In the genomic region with DNA sequence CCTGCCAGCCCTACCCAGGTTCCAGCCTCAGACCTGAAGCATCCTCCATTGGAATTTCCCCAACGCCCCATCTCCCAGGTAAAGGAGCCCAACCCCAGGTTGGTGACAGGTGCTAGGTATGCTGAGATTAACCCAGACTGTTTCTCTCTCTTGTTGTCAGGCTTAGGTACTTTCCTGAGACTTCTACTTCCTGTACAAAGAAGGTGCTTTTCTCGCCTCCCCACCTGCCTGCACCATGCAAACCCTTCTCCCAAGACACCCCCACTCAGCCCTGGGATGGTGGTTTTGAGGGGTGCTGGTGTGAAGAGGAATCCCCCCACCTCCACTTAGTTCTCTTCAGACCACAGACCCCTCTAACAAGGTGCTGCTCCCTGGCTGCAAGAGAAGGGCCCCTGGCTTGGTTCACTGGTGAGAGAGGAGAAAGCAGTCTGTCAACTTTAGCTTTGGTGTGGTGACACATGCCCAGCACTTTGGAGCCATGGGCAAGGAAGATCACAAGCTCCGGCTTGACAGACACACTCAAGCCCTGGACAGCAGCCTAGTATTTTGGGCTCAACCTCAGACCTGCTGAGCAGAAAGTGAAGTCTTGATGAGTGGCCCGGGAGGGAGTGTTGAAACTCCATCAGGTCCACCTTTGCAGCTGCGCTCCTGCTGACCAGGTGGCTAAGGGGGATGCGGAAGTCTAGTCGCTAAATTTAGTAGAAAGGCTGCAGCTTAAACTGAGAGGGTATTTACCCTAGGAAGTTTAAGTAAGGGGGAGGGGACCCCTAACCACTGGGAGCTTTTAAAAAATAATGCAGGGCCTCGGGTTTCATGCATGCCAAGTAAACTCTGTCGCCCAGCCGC, we compare ENCODE assay signal across 7 mouse cellular contexts. TPM values are rescaled to one million over a fixed set of nuclear protein-coding genes. Genes with fewer than 3 reads are reported as not detected.
DNase-seq lines count a peak whose midpoint lies in the region; ATAC-seq and TF ChIP-seq lines count a peak whose summit lies in the region.

No protein-coding gene starts in this region.

- H3K27me3 ChIP-seq in heart, embryonic 13.5 days (replicated peaks) = no peaks in the 10 kb centered on the region
- no peaks in the 10 kb centered on the region for H3K27me3 ChIP-seq in liver, postnatal 0 days (ENCODE audit: insufficient read depth, low read length)

- H3K27ac ChIP-seq in heart, embryonic 13.5 days (replicated peaks) = peak overlapping the region; percentile 96
- H3K27ac ChIP-seq in liver, postnatal 0 days (ENCODE audit: low read depth) = peak overlapping the region; percentile 98

- peak; percentile 64 for DNase-seq in 3T3-L1 (ENCODE audit: low read depth, low spot score)
- DNase-seq in B cell, adult 2 months = peak; percentile 78 to 80
- DNase-seq in liver, postnatal 0 days = no peak
- peak; percentile 60 to 68 for DNase-seq in thymus, postnatal 10 days (ENCODE audit: low spot score in 2 of 2)
- DNase-seq in left cerebral cortex, adult 18-20 months (ENCODE audit: low spot score in 2 of 2) = no peak
- no peak for DNase-seq in frontal cortex, postnatal 10 days (ENCODE audit: low spot score in 2 of 2)

- H3K4me1 ChIP-seq in heart, embryonic 13.5 days = peaks cover 81% of the 10 kb centered on the region
- peaks cover 60% of the 10 kb centered on the region for H3K4me1 ChIP-seq in liver, postnatal 0 days (ENCODE audit: insufficient read depth)

- peak overlapping the region; percentile 67 for H3K4me2 ChIP-seq in heart, embryonic 13.5 days
- peak overlapping the region; percentile 73 for H3K4me2 ChIP-seq in liver, postnatal 0 days (ENCODE audit: low read depth, low read length)

- 25% methylated on average over 10 of the region's 10 CpGs for WGBS in heart, embryonic 13.5 days
- 42% methylated on average over 10 of the region's 10 CpGs for WGBS in liver, postnatal 0 days (ENCODE audit: insufficient replicate concordance)

- no peak for TF ChIP-seq CTCF in liver, postnatal 0 days (IDR thresholded peaks at IDR 0.05; ENCODE audit: low read depth)

- H3K9ac ChIP-seq in heart, embryonic 13.5 days = peak overlapping the region; percentile 81
- peak overlapping the region; percentile 79 for H3K9ac ChIP-seq in liver, postnatal 0 days (replicated peaks)

- H3K36me3 ChIP-seq in heart, embryonic 13.5 days = peaks cover 42% of the 10 kb centered on the region
- H3K36me3 ChIP-seq in liver, postnatal 0 days (replicated peaks; ENCODE audit: insufficient read depth, low read length) = 0 out of 2 replicates have a peak, but pooled peaks cover 3% of the 10 kb centered on the region

- no peak for TF ChIP-seq EP300 in liver, postnatal 0 days (IDR thresholded peaks at IDR 0.05; ENCODE audit: low read depth)

- no peaks in the 10 kb centered on the region for H3K9me3 ChIP-seq in heart, embryonic 13.5 days
- no peaks in the 10 kb centered on the region for H3K9me3 ChIP-seq in liver, postnatal 0 days (ENCODE audit: low read length)

- ATAC-seq in heart, embryonic 13.5 days (ENCODE audit: extremely low read depth, insufficient number of reproducible peaks, low FRiP score, low TSS enrichment) = no peak
- ATAC-seq in liver, postnatal 0 days = no peak

- peak overlapping the region; percentile 31 for H3K4me3 ChIP-seq in heart, embryonic 13.5 days
- H3K4me3 ChIP-seq in liver, postnatal 0 days (ENCODE audit: low read depth, low read length) = peak overlapping the region; percentile 34

RNA-seq across cellular contexts. Expression of gene Mcl1, which starts 14.5 kb away (rescaled TPM):
- 36.0 and 36.2 TPM in 2 replicates for polyA plus RNA-seq in heart, embryonic 13.5 days (2015; fragmentation: Nextera tagmentation; extraction: Ambion mirVana)
- 36.2 and 38.2 TPM in 2 replicates for polyA plus RNA-seq in liver, postnatal 0 days (2015; fragmentation: Nextera tagmentation; extraction: Ambion mirVana)
- 10 to 100 TPM; 59.7 to 64.1 TPM for total RNA-seq in left cerebral cortex, adult 18-20 months (2021)

RNA-seq across cellular contexts. Expression of gene Adamtsl4, which starts 14.6 kb away (rescaled TPM):
- polyA plus RNA-seq in heart, embryonic 13.5 days (2015; fragmentation: Nextera tagmentation; extraction: Ambion mirVana) = 4.8 and 7.3 TPM in 2 replicates
- 2.5 and 2.6 TPM in 2 replicates for polyA plus RNA-seq in liver, postnatal 0 days (2015; fragmentation: Nextera tagmentation; extraction: Ambion mirVana)
- 1 to 10 TPM; 4.4 to 8.2 TPM for total RNA-seq in left cerebral cortex, adult 18-20 months (2021)

RNA-seq across cellular contexts. Expression of gene Ensa, which starts 48.3 kb away (rescaled TPM):
- polyA plus RNA-seq in heart, embryonic 13.5 days (2015; fragmentation: Nextera tagmentation; extraction: Ambion mirVana) = 46.5 and 53.1 TPM in 2 replicates
- polyA plus RNA-seq in liver, postnatal 0 days (2015; fragmentation: Nextera tagmentation; extraction: Ambion mirVana) = 20.1 and 23.9 TPM in 2 replicates
- 100 to 1,000 TPM; 351 to 360 TPM for total RNA-seq in left cerebral cortex, adult 18-20 months (2021)

Comparison
In these comparisons a context has a peak if more than half of its experiments do, and no peak if none do; other contexts are left out.
1. DNase-seq: peak in 3T3-L1 (single experiment), B cell, adult 2 months (2 of 2) and thymus, postnatal 10 days (2 of 2); none in liver, postnatal 0 days (single experiment), left cerebral cortex, adult 18-20 months (0 of 2) and frontal cortex, postnatal 10 days (0 of 2).